Mouse (Mus musculus): ENCODE results near the gene Arid5b.

- no peak for TF ChIP-seq POLR2A (IDR thresholded peaks at IDR 0.05; ENCODE audit: low read depth, low read length)
- TF ChIP-seq CTCF (IDR thresholded peaks at IDR 0.05; ENCODE audit: extremely low read depth, insufficient read depth, insufficient read length, insufficient replicate concordance), result no peak
Observed at GRCm38 (mm10) chr10:68058378-68058777, 220.2 kb downstream of the Arid5b start.
